Mouse (Mus musculus) megakaryocyte, embryonic 14.5 days (primary cell): ENCODE results near the gene Srp54c.
"Not testable (repeated sequence)": the region's sequence is repeated elsewhere in the genome, so short reads cannot be mapped to it uniquely, and the experiment has no call there.

ENCODE experiments used
- FLI1 ChIP-seq: IDR thresholded peaks from 2 replicates; pipeline ENCODE4 v1.6.1; 2012; ENCODE audit warnings: low read length, inconsistent platforms, mixed read lengths
- GATA1 ChIP-seq: IDR thresholded peaks from 3 replicates; pipeline ENCODE4 v1.6.1; 2012; ENCODE audit warnings: mixed read lengths, low read length, inconsistent platforms, borderline replicate concordance

DNA sequence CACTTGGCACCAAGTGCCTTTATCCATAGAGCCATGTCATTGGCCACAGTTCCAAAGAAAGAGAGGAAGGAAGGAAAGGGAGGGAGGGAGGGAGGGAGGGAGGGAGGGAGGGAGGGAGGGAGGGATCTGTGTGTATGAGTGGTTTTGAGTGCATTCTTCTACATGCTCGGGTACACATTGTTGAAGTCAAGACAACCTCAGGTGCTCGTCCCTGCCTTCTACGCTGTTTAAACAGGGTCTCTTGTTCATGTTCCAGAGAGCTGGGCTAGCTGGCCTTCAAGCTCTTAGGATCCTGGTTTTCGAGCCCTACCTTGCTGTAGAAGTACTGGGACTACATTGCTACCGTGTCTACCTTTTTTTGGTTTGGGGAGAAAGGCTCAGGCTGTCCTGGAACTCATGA is 40.8 kb upstream of the Srp54c start:
- TF ChIP-seq GATA1, FLI1: not testable (repeated sequence)
